Mouse (Mus musculus) Patski (cell line): ENCODE measurements around the gene 1700001P01Rik. TPM values are rescaled to one million over a fixed set of nuclear protein-coding genes. Genes with fewer than 3 reads are reported as not detected.

Source experiments
- ATAC-seq: fragments of 100-300 bp; one replicate; pipeline ENCODE4 v1.8.0; 2021
- CTCF ChIA-PET: fragments of 350-600 bp; sonication (Branson Sonifier 250); formaldehyde crosslinking; loops from one replicate; lab custom pipeline; 2022; ENCODE audit warnings: inconsistent platforms; lab: Charles Lee
- POLR2A ChIA-PET: fragments of 350-600 bp; sonication (Branson Sonifier 250); formaldehyde crosslinking; loops from one replicate; lab custom pipeline; 2022; ENCODE audit warnings: antibody characterized with exemption, inconsistent platforms; lab: Charles Lee
- DNase-seq: peaks from one replicate; pipeline ENCODE4 v3.0.0-alpha.2; 2011; ENCODE audit warnings: low read depth, low spot score
- H3K27me3 ChIP-seq: fragments of 371-371 bp; one replicate; pipeline ENCODE4 v1.5.1; 2021
- CTCF ChIP-seq: fragments of 100-300 bp; IDR thresholded peaks from one replicate; pipeline ENCODE4 v1.5.1; 2021
- in situ Hi-C: fragments of 300-500 bp; cut with MboI; formaldehyde crosslinking; loops from 3 replicates; pipeline ENCODE4 v1.11.1; 2018; ENCODE audit warnings: low pct_unique_long_range_greater_than_20kb, mixed read lengths
- polyA plus RNA-seq: library from polyadenylated mRNA; unstranded; gene quantifications from one replicate; pipeline ENCODE4 v1.2.3, GENCODE M21; 2021

Gene 1700001P01Rik
- polyA plus RNA-seq, 1 experiment from 2014 or later: 0.10 TPM

- DNase-seq (peak; percentile 83), ATAC-seq (peak; percentile 39)
- no peaks in the 10 kb centered on the region for H3K27me3 ChIP-seq
- in situ Hi-C loops: no loop called here
- ChIA-PET POLR2A (interaction anchor here (1.0 to 1.8 kb wide), 2 partner anchors 15 to 17 kb away, joined by 3 to 4 read pairs; no protein-coding TSS in a partner anchor), CTCF (interaction anchor here (1.5 kb wide), 1 partner anchor 10 kb away, joined by 5 read pairs; no protein-coding TSS in a partner anchor)
- no peak for TF ChIP-seq CTCF
Measured at GRCm38 (mm10) chr11:97781832-97782563, 6.3 kb upstream of the 1700001P01Rik start, which contains the start of gene Rpl23. Gene Rpl23 (minus strand): TSS chr11:97782437.

- TF ChIP-seq CTCF: no peak
- CTCF ChIA-PET: no interaction called here
- ATAC-seq (no peak), DNase-seq (no peak)
- in situ Hi-C loops: no loop called here
- POLR2A ChIA-PET: interaction anchor here (0.6 to 1.8 kb wide), 3 partner anchors 13 to 16 kb away, joined by 3 to 4 read pairs (median 3); no protein-coding TSS in a partner anchor
- no peaks in the 10 kb centered on the region for H3K27me3 ChIP-seq
Measured at GRCm38 (mm10) chr11:97781478-97781831, 5.7 kb upstream of the 1700001P01Rik start.

GRCm38 (mm10) chr11:97779968-97780701, 4.4 kb upstream of the 1700001P01Rik start:
- no peak for ATAC-seq
- no peak for TF ChIP-seq CTCF
- DNase-seq: no peak
- ChIA-PET CTCF (no interaction called here), POLR2A (interaction anchor here (1.4 kb wide), 1 partner anchor 13 kb away, joined by 6 read pairs; no protein-coding TSS in a partner anchor)
- in situ Hi-C loops: no loop called here
- no peaks in the 10 kb centered on the region for H3K27me3 ChIP-seq

GRCm38 (mm10) chr11:97778918-97779317, 3.2 kb upstream of the 1700001P01Rik start:
- in situ Hi-C loops: no loop called here
- TF ChIP-seq CTCF: no peak
- H3K27me3 ChIP-seq: no peaks in the 10 kb centered on the region
- ATAC-seq (no peak), DNase-seq (no peak)
- ChIA-PET CTCF (no interaction called here), POLR2A (interaction anchor here (1.4 kb wide), 1 partner anchor 12 kb away, joined by 6 read pairs; no protein-coding TSS in a partner anchor)

- no peak for DNase-seq
- TF ChIP-seq CTCF: no peak
- ATAC-seq: no peak
- H3K27me3 ChIP-seq: no peaks in the 10 kb centered on the region
- CTCF ChIA-PET: no interaction called here
- in situ Hi-C loops: no loop called here
- POLR2A ChIA-PET: no interaction called here
Measured at GRCm38 (mm10) chr11:97777129-97777529, 1.4 kb upstream of the 1700001P01Rik start.

GRCm38 (mm10) chr11:97776497-97777128, 895 bp upstream of the 1700001P01Rik start:
- ChIA-PET CTCF (no interaction called here), POLR2A (no interaction called here)
- in situ Hi-C loops: no loop called here
- H3K27me3 ChIP-seq: no peaks in the 10 kb centered on the region
- TF ChIP-seq CTCF: no peak
- ATAC-seq: no peak
- DNase-seq: no peak

GRCm38 (mm10) chr11:97775186-97775585, 532 bp downstream of the 1700001P01Rik start:
- H3K27me3 ChIP-seq: no peaks in the 10 kb centered on the region
- in situ Hi-C loops: no loop called here
- TF ChIP-seq CTCF: no peak
- ChIA-PET CTCF (no interaction called here), POLR2A (interaction anchor here (0.5 to 1.2 kb wide), 2 partner anchors 10 to 136 kb away, joined by 3 read pairs; no protein-coding TSS in a partner anchor)
- DNase-seq (no peak), ATAC-seq (no peak)

GRCm38 (mm10) chr11:97771410-97771809, 4.3 kb downstream of the 1700001P01Rik start:
- TF ChIP-seq CTCF: no peak
- in situ Hi-C loops: no loop called here
- ATAC-seq (no peak), DNase-seq (no peak)
- ChIA-PET CTCF (no interaction called here), POLR2A (no interaction called here)
- no peaks in the 10 kb centered on the region for H3K27me3 ChIP-seq

- ChIA-PET POLR2A (interaction anchor here (0.7 to 0.9 kb wide), 2 partner anchors 19 to 236 kb away, joined by 3 to 4 read pairs; no protein-coding TSS in a partner anchor), CTCF (no interaction called here)
- ATAC-seq (no peak), DNase-seq (no peak)
- in situ Hi-C loops: no loop called here
- TF ChIP-seq CTCF: no peak
- H3K27me3 ChIP-seq: no peaks in the 10 kb centered on the region
Measured at GRCm38 (mm10) chr11:97769704-97770103, 6.0 kb downstream of the 1700001P01Rik start.
